Mouse (Mus musculus): ENCODE data around the gene Mapkbp1.

Gene Mapkbp1

DNA sequence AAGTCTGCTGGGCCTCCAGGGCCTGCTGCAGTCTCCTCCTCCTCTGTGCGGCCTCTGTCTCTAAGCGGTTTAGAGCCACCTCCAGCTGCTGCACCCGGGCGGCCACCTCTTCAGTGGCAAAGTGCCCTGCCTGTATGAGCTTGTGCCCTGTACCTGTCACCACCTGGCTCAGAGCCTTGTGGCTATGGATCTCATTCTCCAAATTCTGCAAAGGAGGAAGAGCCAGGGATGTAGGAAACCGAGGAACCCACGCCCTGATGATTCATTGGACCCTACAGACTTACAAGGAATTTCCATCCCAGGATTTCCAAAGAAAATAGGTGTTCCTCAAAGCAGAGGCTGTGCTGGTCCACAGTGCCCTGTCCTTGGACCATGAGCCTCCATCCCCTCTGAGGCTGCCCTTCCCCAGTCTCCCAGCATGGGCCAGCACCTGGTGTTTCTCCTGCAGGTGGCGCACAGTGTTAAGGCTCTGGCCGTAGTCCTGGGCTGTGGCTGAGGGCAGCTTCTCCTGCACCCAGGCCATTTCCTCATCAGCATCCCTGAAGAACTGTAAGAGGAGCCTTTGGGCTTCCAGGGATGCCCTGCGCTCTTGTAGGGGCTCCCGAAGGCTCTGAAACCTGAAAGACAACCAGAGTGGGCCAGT, 77.3 kb downstream of the Mapkbp1 start:
- DNase-seq (ENCODE audit: low read depth, low spot score), result peak; percentile 31

DNA sequence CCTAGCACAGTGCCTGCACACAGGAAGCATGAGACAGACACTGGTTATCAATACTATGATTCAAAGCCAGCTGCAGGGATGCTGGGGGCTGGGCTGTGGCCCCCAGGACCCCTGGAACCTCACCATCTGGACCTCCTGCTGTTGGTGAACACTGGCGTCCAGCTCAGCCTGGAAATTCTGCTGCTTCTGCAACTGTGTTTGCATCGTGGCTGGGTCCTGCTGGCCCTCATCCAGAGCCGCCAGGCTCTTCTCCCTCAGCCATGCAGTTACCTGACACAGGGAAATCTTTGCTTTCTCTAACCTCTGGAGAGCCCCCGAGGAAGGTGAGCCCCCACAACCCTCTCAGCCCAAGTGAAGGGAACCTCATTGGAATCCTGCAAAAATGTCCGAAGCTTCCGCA, 78.9 kb downstream of the Mapkbp1 start:
- DNase-seq (ENCODE audit: low read depth, low spot score), result no peak

GRCm38 (mm10) chr2:120054771-120055552, 82.5 kb downstream of the Mapkbp1 start:
- DNase-seq (ENCODE audit: low read depth, low spot score), result no peak

DNA sequence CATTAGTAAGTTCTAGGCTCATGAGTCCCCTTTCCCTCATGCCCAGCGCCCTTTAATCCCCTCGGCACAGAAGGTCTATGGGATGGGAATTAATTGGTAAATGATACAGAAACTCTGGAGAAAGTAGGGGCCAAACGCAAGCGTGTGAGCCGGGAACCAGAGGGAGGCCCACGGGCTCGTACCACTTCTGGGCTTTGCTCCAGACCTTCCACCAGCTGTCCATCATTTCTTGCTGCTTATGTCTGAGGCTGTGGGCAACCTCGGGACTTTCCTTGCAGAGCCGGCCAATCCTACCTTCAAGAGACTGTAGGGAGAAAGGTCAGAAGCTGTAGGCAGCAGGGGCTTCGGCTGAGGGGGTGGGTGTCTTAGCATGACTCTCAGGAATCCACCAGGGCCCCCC, 83.4 kb downstream of the Mapkbp1 start:
- no peak for DNase-seq (ENCODE audit: low read depth, low spot score)

DNA sequence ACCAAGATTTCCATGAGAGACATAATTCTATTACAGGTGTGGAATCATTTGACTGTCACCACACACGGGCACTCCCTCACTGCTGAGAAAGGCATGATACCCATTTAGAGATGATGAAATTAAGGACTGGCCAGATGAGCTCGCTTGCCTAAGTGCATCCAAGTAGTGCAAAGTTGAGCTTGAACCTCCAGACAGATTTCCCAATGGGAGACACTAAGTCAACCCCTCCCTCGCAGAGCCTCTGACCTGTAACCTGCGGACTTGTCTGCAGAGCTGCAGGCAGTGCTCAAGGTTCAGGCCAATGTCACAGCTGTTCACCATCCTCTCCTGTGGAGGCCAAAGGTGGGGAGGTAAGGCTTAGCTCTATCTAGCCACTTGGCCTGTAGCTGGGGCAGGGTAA, 86.3 kb downstream of the Mapkbp1 start:
- no peak for DNase-seq (ENCODE audit: low read depth, low spot score)

DNA sequence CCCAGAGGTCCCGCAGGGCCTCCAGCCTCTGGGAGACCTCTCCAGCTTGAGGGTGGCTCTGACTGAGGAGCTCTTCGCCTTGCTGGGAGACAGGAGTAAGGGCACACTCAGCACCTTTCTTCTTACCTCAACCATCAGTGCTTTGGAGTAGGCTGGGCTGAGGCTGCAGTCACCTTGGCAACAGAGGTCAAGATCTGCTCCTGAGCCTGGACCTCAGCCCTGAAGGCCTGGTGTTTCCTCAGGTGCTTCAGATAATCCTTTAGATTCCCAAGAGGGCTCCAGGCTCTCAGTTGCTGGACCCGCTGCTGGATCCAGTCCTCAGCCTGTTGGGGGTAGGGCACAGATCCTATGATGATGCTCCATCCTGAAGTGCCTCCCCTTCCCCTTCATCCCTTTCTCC, 87.0 kb downstream of the Mapkbp1 start:
- DNase-seq (ENCODE audit: low read depth, low spot score), result no peak

- DNase-seq (ENCODE audit: low read depth, low spot score), result no peak
Observed at GRCm38 (mm10) chr2:120060190-120060589, 87.7 kb downstream of the Mapkbp1 start.

GRCm38 (mm10) chr2:120060651-120061050, 88.2 kb downstream of the Mapkbp1 start:
- no peak for DNase-seq (ENCODE audit: low read depth, low spot score)

GRCm38 (mm10) chr2:120062248-120062647, 89.7 kb downstream of the Mapkbp1 start:
- no peak for DNase-seq (ENCODE audit: low read depth, low spot score)

DNA sequence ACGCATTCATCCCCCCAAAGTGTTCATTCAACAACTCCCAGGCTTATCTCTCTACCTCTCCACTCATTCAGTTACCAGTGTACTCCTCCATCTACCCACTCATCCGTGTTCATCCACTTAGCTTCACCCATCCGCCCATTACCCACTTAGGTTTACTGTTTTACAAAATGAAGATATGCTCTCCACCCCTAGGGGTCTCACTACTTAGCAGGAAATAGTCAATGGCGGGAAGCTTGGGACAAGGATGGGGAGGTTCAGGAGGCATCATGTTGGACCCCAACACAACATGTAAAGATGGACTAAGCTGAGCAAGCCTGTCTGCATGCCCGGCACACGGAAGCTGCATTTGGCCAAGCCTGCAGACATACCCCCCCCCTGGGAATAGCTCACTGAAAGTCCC, 92.1 kb downstream of the Mapkbp1 start:
- DNase-seq (ENCODE audit: low read depth, low spot score), result no peak

GRCm38 (mm10) chr2:120065243-120065642, 92.7 kb downstream of the Mapkbp1 start:
- no peak for DNase-seq (ENCODE audit: low read depth, low spot score)

- DNase-seq (ENCODE audit: low read depth, low spot score), result no peak
Observed at GRCm38 (mm10) chr2:120066224-120066623, 93.7 kb downstream of the Mapkbp1 start.

- DNase-seq (ENCODE audit: low read depth, low spot score), result peak; percentile 56
Observed at GRCm38 (mm10) chr2:120068555-120069465, 96.3 kb downstream of the Mapkbp1 start.

DNA sequence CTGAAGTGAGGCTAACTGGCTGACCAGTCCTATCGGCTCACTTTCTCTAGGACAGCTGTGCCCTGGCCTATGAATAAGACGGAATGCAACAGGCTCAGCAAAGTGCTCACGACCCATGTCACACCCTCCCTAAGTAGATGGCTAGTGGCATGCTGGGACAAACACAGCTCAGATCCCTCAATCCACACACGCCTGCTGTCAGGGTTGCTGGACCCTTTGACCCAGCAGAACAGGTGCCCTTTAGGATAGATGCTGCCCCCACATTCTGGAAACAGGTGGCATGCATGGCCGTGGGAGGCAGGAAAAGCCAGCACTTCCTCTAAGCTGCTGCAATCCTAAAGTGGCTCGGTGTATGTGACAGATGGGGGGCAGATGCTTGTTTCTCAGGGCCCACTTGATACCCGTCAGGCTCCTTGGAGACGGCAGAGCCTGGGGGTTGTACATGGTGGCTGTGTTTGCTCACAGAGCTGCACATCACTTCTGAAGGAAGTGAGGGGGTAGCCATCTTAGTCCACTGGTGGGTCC, 97.0 kb downstream of the Mapkbp1 start:
- DNase-seq (ENCODE audit: low read depth, low spot score), result no peak

GRCm38 (mm10) chr2:120074096-120074495, 101.6 kb downstream of the Mapkbp1 start:
- no peak for DNase-seq (ENCODE audit: low read depth, low spot score)

DNA sequence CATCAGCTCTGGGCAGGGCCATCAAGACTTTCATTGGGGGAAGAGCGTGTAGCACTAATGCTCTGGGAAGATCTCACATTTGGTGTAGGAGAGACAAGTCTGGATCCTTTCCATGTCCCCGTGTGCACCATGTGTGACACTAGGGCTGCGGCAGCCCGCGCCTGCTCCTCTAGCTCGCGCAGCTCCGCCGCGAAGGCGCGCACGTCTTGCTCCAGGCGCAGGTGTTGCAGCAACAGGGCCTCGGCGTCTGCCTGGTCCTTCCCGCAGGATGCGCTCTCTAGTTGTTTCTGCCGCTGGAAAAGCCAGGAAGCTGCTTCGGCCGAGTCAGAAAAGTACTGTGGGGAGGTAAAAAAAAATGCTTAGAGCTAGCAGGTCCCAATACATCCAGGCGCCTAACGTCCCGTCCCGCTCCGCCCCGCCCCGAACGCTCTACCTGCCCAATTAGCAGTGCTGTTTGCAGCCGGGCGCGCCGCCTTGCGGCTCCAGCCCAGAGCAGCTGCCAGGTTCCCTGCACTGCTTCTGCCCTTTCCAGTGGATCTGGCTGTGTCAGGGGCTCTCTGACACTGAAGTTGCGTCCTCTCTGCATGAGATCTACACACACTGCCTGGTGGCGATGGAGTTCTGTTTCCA, 103.7 kb downstream of the Mapkbp1 start:
- peak; percentile 39 for DNase-seq (ENCODE audit: low read depth, low spot score)

Data from mesoderm, embryonic 11.5 days (tissue).